In genomic region chr12:112670718-112671393, GRCm38 (mm10) we compare ENCODE assay signal across 8 mouse cellular contexts. TPM values are rescaled to one million over a fixed set of nuclear protein-coding genes. Genes with fewer than 3 reads are reported as not detected.
DNase-seq lines count a peak whose midpoint lies in the region; ATAC-seq and TF ChIP-seq lines count a peak whose summit lies in the region.

No protein-coding gene starts in this region.

- H3K9ac ChIP-seq in forebrain, embryonic 14.5 days (ENCODE audit: low read length), result 0 out of 2 replicates have a peak overlapping the region, but pooled peaks have one; percentile 4
- peak overlapping the region; percentile 16; the same call in 1 of the 2 replicates for H3K9ac ChIP-seq in hindbrain, embryonic 11.5 days (ENCODE audit: low read depth, low read length)
- H3K9ac ChIP-seq in liver, embryonic 15.5 days, result no peak overlapping the region

- peaks cover 50% of the 10 kb centered on the region for H3K36me3 ChIP-seq in forebrain, embryonic 14.5 days (ENCODE audit: control insufficient read depth, insufficient read depth, low read length)
- H3K36me3 ChIP-seq in hindbrain, embryonic 11.5 days (ENCODE audit: control insufficient read depth, insufficient read depth, low read length), result peaks cover 23% of the 10 kb centered on the region
- H3K36me3 ChIP-seq in liver, embryonic 15.5 days (replicated peaks), result peaks cover 39% of the 10 kb centered on the region
- H3K36me3 ChIP-seq in thymus, adult 2 months (ENCODE audit: control insufficient read depth, insufficient read depth, low read length), result peaks cover 30% of the 10 kb centered on the region

- H3K9me3 ChIP-seq in forebrain, embryonic 14.5 days (replicated peaks; ENCODE audit: control insufficient read depth, low read length), result no peaks in the 10 kb centered on the region
- no peaks in the 10 kb centered on the region for H3K9me3 ChIP-seq in hindbrain, embryonic 11.5 days (ENCODE audit: control insufficient read depth, low read length)
- no peaks in the 10 kb centered on the region for H3K9me3 ChIP-seq in liver, embryonic 15.5 days (replicated peaks)

- TF ChIP-seq POLR2A in lung, adult 2 months (IDR thresholded peaks at IDR 0.05; ENCODE audit: borderline replicate concordance, extremely low read depth, low read depth, low read length), result no peak
- TF ChIP-seq POLR2A in thymus, adult 2 months (IDR thresholded peaks at IDR 0.05; ENCODE audit: control insufficient read depth, extremely low read depth, insufficient read depth, low read length, poor library complexity), result no peak

- H3K27me3 ChIP-seq in forebrain, embryonic 14.5 days (replicated peaks; ENCODE audit: control insufficient read depth, insufficient read depth, low read length), result no peaks in the 10 kb centered on the region
- H3K27me3 ChIP-seq in hindbrain, embryonic 11.5 days (ENCODE audit: control insufficient read depth, insufficient read depth, low read length), result no peaks in the 10 kb centered on the region
- peaks cover 7% of the 10 kb centered on the region for H3K27me3 ChIP-seq in liver, embryonic 15.5 days
- no peaks in the 10 kb centered on the region for H3K27me3 ChIP-seq in thymus, adult 2 months (ENCODE audit: control insufficient read depth, insufficient read depth, low read length)

- H3K4me1 ChIP-seq in lung, adult 2 months (ENCODE audit: control insufficient read depth, insufficient read depth, low read length), result peaks cover 47% of the 10 kb centered on the region
- H3K4me1 ChIP-seq in forebrain, embryonic 14.5 days (ENCODE audit: control insufficient read depth, insufficient read depth, low read length), result peaks cover 23% of the 10 kb centered on the region
- peaks cover 25% of the 10 kb centered on the region for H3K4me1 ChIP-seq in hindbrain, embryonic 11.5 days (replicated peaks; ENCODE audit: control insufficient read depth, insufficient read depth, low read length)
- H3K4me1 ChIP-seq in liver, embryonic 15.5 days (replicated peaks), result peaks cover 71% of the 10 kb centered on the region
- peaks cover 34% of the 10 kb centered on the region for H3K4me1 ChIP-seq in thymus, adult 2 months (replicated peaks; ENCODE audit: control insufficient read depth, insufficient read depth, low read length)

- ATAC-seq in forebrain, embryonic 14.5 days, result no peak
- ATAC-seq in hindbrain, embryonic 11.5 days (ENCODE audit: low FRiP score), result no peak
- ATAC-seq in liver, embryonic 15.5 days (ENCODE audit: insufficient read depth), result no peak
- no peak for ATAC-seq in erythroid progenitor cell, adult 5-6 weeks (replicated peaks; ENCODE audit: low FRiP score, poor library complexity, severe bottlenecking)

- H3K4me3 ChIP-seq in lung, adult 2 months (replicated peaks; ENCODE audit: extremely low read depth, low read depth, low read length), result no peak overlapping the region
- no peak overlapping the region for H3K4me3 ChIP-seq in forebrain, embryonic 14.5 days (ENCODE audit: low read depth, low read length)
- H3K4me3 ChIP-seq in hindbrain, embryonic 11.5 days (ENCODE audit: low read depth, low read length), result peak overlapping the region; percentile 4; the same call in 1 of the 2 replicates
- H3K4me3 ChIP-seq in liver, embryonic 15.5 days (replicated peaks), result no peak overlapping the region
- H3K4me3 ChIP-seq in thymus, adult 2 months (ENCODE audit: control insufficient read depth, insufficient read depth, low read length), result no peak overlapping the region

- peak; percentile 58 for DNase-seq in lung, adult 18-20 months
- no peak for DNase-seq in lung, adult 2 months
- DNase-seq in forebrain, embryonic 14.5 days (ENCODE audit: low spot score), result no peak
- DNase-seq in hindbrain, embryonic 11.5 days (ENCODE audit: low spot score), result no peak
- DNase-seq in cerebellum, adult 9-10 months, result no peak
- no peak for DNase-seq in thymus, adult 2 months

- WGBS in lung, adult 2 months, result 23% methylated on average over 9 of the region's 9 CpGs
- WGBS in forebrain, embryonic 14.5 days, result 58% methylated on average over 9 of the region's 9 CpGs
- WGBS in hindbrain, embryonic 11.5 days, result 46% methylated on average over 9 of the region's 9 CpGs
- WGBS in liver, embryonic 15.5 days (ENCODE audit: insufficient replicate concordance), result 52% methylated on average over 9 of the region's 9 CpGs
- WGBS in thymus, adult 2 months, result 91% methylated on average over 9 of the region's 9 CpGs

- no peak overlapping the region for H3K4me2 ChIP-seq in forebrain, embryonic 14.5 days (ENCODE audit: low read length)
- H3K4me2 ChIP-seq in hindbrain, embryonic 11.5 days (replicated peaks; ENCODE audit: low read depth, low read length), result peak overlapping the region; percentile 8; the same call in 1 of the 2 replicates
- H3K4me2 ChIP-seq in liver, embryonic 15.5 days, result no peak overlapping the region

- H3K27ac ChIP-seq in forebrain, embryonic 14.5 days (ENCODE audit: low read depth, low read length), result no peak overlapping the region
- no peak overlapping the region for H3K27ac ChIP-seq in hindbrain, embryonic 11.5 days (ENCODE audit: low read depth, low read length)
- peak overlapping the region; percentile 9; the same call in 1 of the 2 replicates for H3K27ac ChIP-seq in liver, embryonic 15.5 days (replicated peaks)
- no peak overlapping the region for H3K27ac ChIP-seq in thymus, adult 2 months (ENCODE audit: control insufficient read depth, insufficient read depth, low read length)

- no peak for TF ChIP-seq CTCF in lung, adult 2 months (IDR thresholded peaks at IDR 0.05; ENCODE audit: insufficient read depth, low read length)
- no peak for TF ChIP-seq CTCF in thymus, adult 2 months (IDR thresholded peaks at IDR 0.05; ENCODE audit: borderline replicate concordance, control insufficient read depth, extremely low read depth, insufficient read depth, low read length, poor library complexity)

RNA-seq across cellular contexts. Expression of gene Akt1, which starts 3.8 kb away (rescaled TPM):
- polyA plus RNA-seq in lung, adult 2 months (2012; rRNA removed), result 166 and 187 TPM in 2 replicates
- polyA plus RNA-seq in forebrain, embryonic 14.5 days (2014; fragmentation: Nextera tagmentation; extraction: Ambion mirVana), result 61.7 and 65.4 TPM in 2 replicates
- polyA plus RNA-seq in hindbrain, embryonic 11.5 days (2014; fragmentation: Nextera tagmentation; extraction: Ambion mirVana), result 50.8 and 76.5 TPM in 2 replicates
- 28.4 and 36.9 TPM in 2 replicates for polyA plus RNA-seq in liver, embryonic 15.5 days (2015; fragmentation: Nextera tagmentation; extraction: Ambion mirVana)
- 22.6 and 24.1 TPM in 2 replicates for total RNA-seq in erythroid progenitor cell, adult 5-6 weeks (2015; ENCODE audit: low replicate concordance)
- total RNA-seq in erythroid progenitor cell, adult 5-6 weeks (2017; ENCODE audit: low replicate concordance), result 24.5 and 40.9 TPM in 2 replicates
- 220 and 229 TPM in 2 replicates for polyA plus RNA-seq in thymus, adult 2 months (2012; rRNA removed)

RNA-seq across cellular contexts. Expression of gene Zbtb42, which starts 7.8 kb away (rescaled TPM):
- 40.9 and 51.2 TPM in 2 replicates for polyA plus RNA-seq in lung, adult 2 months (2012; rRNA removed)
- 1.0 and 1.8 TPM in 2 replicates for polyA plus RNA-seq in forebrain, embryonic 14.5 days (2014; fragmentation: Nextera tagmentation; extraction: Ambion mirVana)
- 4.3 and 7.0 TPM in 2 replicates for polyA plus RNA-seq in hindbrain, embryonic 11.5 days (2014; fragmentation: Nextera tagmentation; extraction: Ambion mirVana)
- 1.0 and 1.2 TPM in 2 replicates for polyA plus RNA-seq in liver, embryonic 15.5 days (2015; fragmentation: Nextera tagmentation; extraction: Ambion mirVana)
- total RNA-seq in erythroid progenitor cell, adult 5-6 weeks (2015; ENCODE audit: low replicate concordance), result 10.1 TPM in 1 of 2 replicates, not detected in the other
- total RNA-seq in erythroid progenitor cell, adult 5-6 weeks (2017; ENCODE audit: low replicate concordance), result 0.39 TPM in 1 of 2 replicates, not detected in the other
- polyA plus RNA-seq in thymus, adult 2 months (2012; rRNA removed), result 15.9 and 17.8 TPM in 2 replicates

RNA-seq across cellular contexts. Expression of gene Siva1, which starts 26.4 kb away (rescaled TPM):
- 58.6 and 66.5 TPM in 2 replicates for polyA plus RNA-seq in lung, adult 2 months (2012; rRNA removed)
- polyA plus RNA-seq in forebrain, embryonic 14.5 days (2014; fragmentation: Nextera tagmentation; extraction: Ambion mirVana), result 94.1 and 155 TPM in 2 replicates
- 178 and 182 TPM in 2 replicates for polyA plus RNA-seq in hindbrain, embryonic 11.5 days (2014; fragmentation: Nextera tagmentation; extraction: Ambion mirVana)
- polyA plus RNA-seq in liver, embryonic 15.5 days (2015; fragmentation: Nextera tagmentation; extraction: Ambion mirVana), result 106 and 114 TPM in 2 replicates
- total RNA-seq in erythroid progenitor cell, adult 5-6 weeks (2015; ENCODE audit: low replicate concordance), result 62.0 and 125 TPM in 2 replicates
- 136 and 176 TPM in 2 replicates for total RNA-seq in erythroid progenitor cell, adult 5-6 weeks (2017; ENCODE audit: low replicate concordance)
- polyA plus RNA-seq in thymus, adult 2 months (2012; rRNA removed), result 131 and 134 TPM in 2 replicates

RNA-seq across cellular contexts. Expression of gene Cep170b, which starts 49.4 kb away (rescaled TPM):
- polyA plus RNA-seq in lung, adult 2 months (2012; rRNA removed), result 68.2 and 73.2 TPM in 2 replicates
- polyA plus RNA-seq in forebrain, embryonic 14.5 days (2014; fragmentation: Nextera tagmentation; extraction: Ambion mirVana), result 10.3 and 15.7 TPM in 2 replicates
- 8.5 and 8.7 TPM in 2 replicates for polyA plus RNA-seq in hindbrain, embryonic 11.5 days (2014; fragmentation: Nextera tagmentation; extraction: Ambion mirVana)
- 3.9 and 5.2 TPM in 2 replicates for polyA plus RNA-seq in liver, embryonic 15.5 days (2015; fragmentation: Nextera tagmentation; extraction: Ambion mirVana)
- total RNA-seq in erythroid progenitor cell, adult 5-6 weeks (2015; ENCODE audit: low replicate concordance), result 1.3 TPM in 1 of 2 replicates, not detected in the other
- total RNA-seq in erythroid progenitor cell, adult 5-6 weeks (2017; ENCODE audit: low replicate concordance), result not detected in 2 replicates
- polyA plus RNA-seq in thymus, adult 2 months (2012; rRNA removed), result 21.1 and 22.8 TPM in 2 replicates

RNA-seq across cellular contexts. Expression of gene Adssl1, which starts 51.0 kb away (rescaled TPM):
- 33.3 and 39.0 TPM in 2 replicates for polyA plus RNA-seq in lung, adult 2 months (2012; rRNA removed)
- 2.0 and 2.1 TPM in 2 replicates for polyA plus RNA-seq in forebrain, embryonic 14.5 days (2014; fragmentation: Nextera tagmentation; extraction: Ambion mirVana)
- 2.1 and 2.6 TPM in 2 replicates for polyA plus RNA-seq in hindbrain, embryonic 11.5 days (2014; fragmentation: Nextera tagmentation; extraction: Ambion mirVana)
- polyA plus RNA-seq in liver, embryonic 15.5 days (2015; fragmentation: Nextera tagmentation; extraction: Ambion mirVana), result 13.4 TPM in 2 replicates
- total RNA-seq in erythroid progenitor cell, adult 5-6 weeks (2015; ENCODE audit: low replicate concordance), result 16.8 and 26.3 TPM in 2 replicates
- 2.0 and 14.9 TPM in 2 replicates for total RNA-seq in erythroid progenitor cell, adult 5-6 weeks (2017; ENCODE audit: low replicate concordance)
- polyA plus RNA-seq in thymus, adult 2 months (2012; rRNA removed), result 10.9 and 14.2 TPM in 2 replicates

Comparison
In these comparisons a context has a peak if more than half of its experiments do, and no peak if none do; other contexts are left out.
1. DNase-seq: peak in lung, adult 18-20 months (2 of 2); none in lung, adult 2 months (single experiment), forebrain, embryonic 14.5 days (single experiment), hindbrain, embryonic 11.5 days (single experiment), cerebellum, adult 9-10 months (single experiment) and thymus, adult 2 months (single experiment).